Mouse (Mus musculus): ENCODE measurements around the gene Cfap221. TPM values are rescaled to one million over a fixed set of nuclear protein-coding genes. Genes with fewer than 3 reads are reported as not detected.

The Cfap221 gene
- total and polyA plus RNA-seq, 3 experiments, result not detected

- dilution Hi-C loops (cut with MboI; ENCODE audit: extremely low pct_ligation_motif_present, extremely low pct_unique_long_range_greater_than_20kb, low sequenced_read_pairs), result no loop called here
- in situ Hi-C loops (cut with MboI; ENCODE audit: low pct_ligation_motif_present, low pct_unique_long_range_greater_than_20kb, low sequenced_read_pairs), result no loop called here
- peaks cover 12 to 23% of the 10 kb centered on the region in 2 experiments for H3K4me1 ChIP-seq (ENCODE audit: control insufficient read depth in 1 of 2, insufficient read depth in 2 of 2)
- H3K4me2 ChIP-seq (ENCODE audit: insufficient read depth, low read depth, poor library complexity, severe bottlenecking), result peak overlapping the region; percentile 41; the same call in 1 of the 2 replicates
- no peaks in the 10 kb centered on the region for H3K36me3 ChIP-seq (replicated peaks in 1 of 2; ENCODE audit: control insufficient read depth in 1 of 2, insufficient read depth in 1 of 2, low read length in 1 of 2)
- no peaks in the 10 kb centered on the region for H3K9me3 ChIP-seq (replicated peaks; ENCODE audit: low read length)
- DNase-seq (ENCODE audit: extremely low read depth), result no peak
- no peaks in the 10 kb centered on the region for H3K79me2 ChIP-seq (replicated peaks; ENCODE audit: control insufficient read depth, extremely low read depth, insufficient read depth, poor library complexity, severe bottlenecking)
- TF ChIP-seq HCFC1 (IDR thresholded peaks at IDR 0.05; ENCODE audit: low read depth, low read length), result no peak
- no peak for TF ChIP-seq SMC3 (IDR thresholded peaks at IDR 0.05; ENCODE audit: low read depth, low read length)
- TF ChIP-seq POLR2A (IDR thresholded peaks at IDR 0.05; ENCODE audit: low read depth, low read length), result no peak
- TF ChIP-seq MYC (IDR thresholded peaks at IDR 0.05; ENCODE audit: low read depth, low read length), result no peak
- TF ChIP-seq MAX (IDR thresholded peaks at IDR 0.05; ENCODE audit: low read length), result no peak
- no peak for TF ChIP-seq ZMIZ1 (IDR thresholded peaks at IDR 0.05; ENCODE audit: low read depth, low read length)
- no peak for TF ChIP-seq EP300 (IDR thresholded peaks at IDR 0.05; ENCODE audit: low read length)
- no peak for TF ChIP-seq E2F4 (IDR thresholded peaks at IDR 0.05; ENCODE audit: insufficient replicate concordance, low read depth, low read length)
- TF ChIP-seq MEF2A (IDR thresholded peaks at IDR 0.05; ENCODE audit: borderline replicate concordance, low read depth, low read length), result no peak
- no peak for TF ChIP-seq TBP (conservative IDR thresholded peaks at IDR 0.05; ENCODE audit: low read depth, low read length)
- no peak for TF ChIP-seq GABPA (IDR thresholded peaks at IDR 0.05; ENCODE audit: insufficient replicate concordance, low read depth, low read length)
- no peak for TF ChIP-seq ZNF384 (IDR thresholded peaks at IDR 0.05; ENCODE audit: low read depth, low read length)
- TF ChIP-seq ETS1 (conservative IDR thresholded peaks at IDR 0.05; ENCODE audit: low read depth, low read length), result no peak
- TF ChIP-seq SIN3A (IDR thresholded peaks at IDR 0.05; ENCODE audit: low read length), result no peak
- TF ChIP-seq JUND (conservative IDR thresholded peaks at IDR 0.05; ENCODE audit: low read depth, low read length), result no peak
- no peak overlapping the region for H3K9ac ChIP-seq (ENCODE audit: insufficient read depth, low read depth)
- no peak overlapping the region for H3K27ac ChIP-seq (ENCODE audit: insufficient read depth, low read depth)
- no peak overlapping the region for H3K4me3 ChIP-seq (replicated peaks in 1 of 3; ENCODE audit: low read depth in 2 of 3, low read length in 2 of 3, poor library complexity in 1 of 3)
- no peaks in the 10 kb centered on the region for H3K27me3 ChIP-seq (replicated peaks)
These were observed 23.4 kb upstream of the Cfap221 start for GRCm38 (mm10) chr1:120020322-120020897.

GRCm38 (mm10) chr1:120019428-120019827, 22.4 kb upstream of the Cfap221 start:
- H3K9ac ChIP-seq (ENCODE audit: insufficient read depth, low read depth), result no peak overlapping the region
- no peak for TF ChIP-seq CHD1 (IDR thresholded peaks at IDR 0.05; ENCODE audit: low read depth, low read length)
- no peak for TF ChIP-seq RAD21 (IDR thresholded peaks at IDR 0.05; ENCODE audit: low read depth, low read length)
- peak; percentile 17; the same call in 1 of the 2 replicates for TF ChIP-seq TCF12 (IDR thresholded peaks at IDR 0.05; ENCODE audit: low read depth, low read length)
- peak; percentile 69 for TF ChIP-seq IRF4 (IDR thresholded peaks at IDR 0.05; ENCODE audit: low read depth, low read length)
- no peak for TF ChIP-seq ZNF384 (IDR thresholded peaks at IDR 0.05; ENCODE audit: low read depth, low read length)
- no peak for TF ChIP-seq ZKSCAN1 (IDR thresholded peaks at IDR 0.05; ENCODE audit: borderline replicate concordance, low read depth, low read length)
- TF ChIP-seq NRF1 (IDR thresholded peaks at IDR 0.05; ENCODE audit: low read depth, low read length), result peak; percentile 79
- TF ChIP-seq JUND (conservative IDR thresholded peaks at IDR 0.05; ENCODE audit: low read depth, low read length), result peak; percentile 58
- H3K9me3 ChIP-seq (replicated peaks; ENCODE audit: low read length), result no peaks in the 10 kb centered on the region
- H3K79me2 ChIP-seq (replicated peaks; ENCODE audit: control insufficient read depth, extremely low read depth, insufficient read depth, poor library complexity, severe bottlenecking), result no peaks in the 10 kb centered on the region
- H3K36me3 ChIP-seq (replicated peaks in 1 of 2; ENCODE audit: control insufficient read depth in 1 of 2, insufficient read depth in 1 of 2, low read length in 1 of 2), result no peaks in the 10 kb centered on the region
- in situ Hi-C loops (cut with MboI; ENCODE audit: low pct_ligation_motif_present, low pct_unique_long_range_greater_than_20kb, low sequenced_read_pairs), result no loop called here
- no peaks in the 10 kb centered on the region for H3K27me3 ChIP-seq (replicated peaks)
- H3K4me1 ChIP-seq (ENCODE audit: control insufficient read depth in 1 of 2, insufficient read depth in 2 of 2), result peaks cover 12 to 20% of the 10 kb centered on the region in 2 experiments
- H3K4me2 ChIP-seq (ENCODE audit: insufficient read depth, low read depth, poor library complexity, severe bottlenecking), result peak overlapping the region; percentile 41
- peak; percentile 53 for DNase-seq (ENCODE audit: extremely low read depth)
- H3K27ac ChIP-seq (ENCODE audit: insufficient read depth, low read depth), result no peak overlapping the region
- H3K4me3 ChIP-seq (replicated peaks in 1 of 3; ENCODE audit: low read depth in 2 of 3, low read length in 2 of 3, poor library complexity in 1 of 3), result no peak overlapping the region
- dilution Hi-C loops (cut with MboI; ENCODE audit: extremely low pct_ligation_motif_present, extremely low pct_unique_long_range_greater_than_20kb, low sequenced_read_pairs), result no loop called here

Measured in CH12.LX (cell line).